Mouse (Mus musculus): ENCODE measurements around the gene Cacna1d.

- no peak for TF ChIP-seq POLR2A (IDR thresholded peaks at IDR 0.05; ENCODE audit: low read depth, low read length)
- no peak for TF ChIP-seq CTCF (IDR thresholded peaks at IDR 0.05; ENCODE audit: extremely low read depth, insufficient read depth, insufficient read length, insufficient replicate concordance)
These were observed 179.9 kb downstream of the Cacna1d start for GRCm38 (mm10) chr14:30311206-30311889.
